Mouse (Mus musculus) MEL-GATA-1-ER (cell line): ENCODE measurements around the gene Sox18.
A peak's percentile ranks its signal among the peaks of the same experiment; 100 is the strongest.

Source experiments
- DNase-seq: peaks from one replicate; pipeline ENCODE4 v3.0.0-alpha.2; 2012; ENCODE audit warnings: low read depth; ENCODE audit errors: extremely low read depth

Gene Sox18

GRCm38 (mm10) chr2:181646626-181647472 is 24.6 kb downstream of the Sox18 start:
- DNase-seq, result no peak

DNA sequence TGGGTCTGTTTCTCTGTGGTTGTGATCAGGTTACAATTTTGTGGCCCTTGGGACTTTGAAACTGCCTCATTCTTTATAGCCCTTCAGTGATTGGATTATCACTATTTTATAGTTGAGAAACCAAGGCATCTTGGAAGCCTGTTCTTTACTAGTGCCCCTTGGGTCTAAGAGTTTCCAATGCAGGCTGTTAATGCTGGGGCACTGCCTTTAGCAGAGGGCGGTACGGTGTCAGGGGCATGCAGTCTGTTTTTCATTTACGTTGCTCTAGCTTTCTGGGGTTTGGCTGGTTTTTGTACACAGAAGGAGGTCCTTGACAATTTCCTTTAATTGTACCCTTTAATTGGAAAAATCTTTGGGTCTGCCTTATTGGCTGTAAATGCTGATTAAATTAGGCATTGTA is 25.8 kb downstream of the Sox18 start:
- DNase-seq, result no peak

GRCm38 (mm10) chr2:181644361-181644760 is 27.1 kb downstream of the Sox18 start:
- peak; percentile 30 for DNase-seq

DNA sequence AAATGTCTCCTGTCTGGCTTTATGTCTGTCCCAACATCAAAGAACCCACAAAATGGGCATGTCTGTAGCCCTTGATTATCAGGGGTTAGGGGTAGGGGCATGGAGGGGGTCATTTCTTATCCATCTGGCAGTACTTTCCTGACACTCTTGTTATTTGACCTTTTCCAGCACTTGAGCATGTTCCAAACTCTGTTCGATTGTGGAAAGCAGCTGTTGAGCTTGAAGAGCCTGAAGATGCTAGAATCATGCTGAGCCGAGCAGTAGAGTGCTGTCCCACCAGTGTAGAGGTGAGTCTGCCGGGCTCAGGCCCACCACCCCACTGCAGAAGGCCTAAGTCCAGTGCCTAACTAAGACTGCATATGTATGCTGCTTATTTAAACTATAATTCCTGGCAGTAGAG is 35.6 kb downstream of the Sox18 start:
- DNase-seq, result no peak

GRCm38 (mm10) chr2:181632624-181633023 is 38.8 kb downstream of the Sox18 start:
- DNase-seq, result no peak

- no peak for DNase-seq
These were observed 43.0 kb downstream of the Sox18 start for GRCm38 (mm10) chr2:181628471-181628870.

GRCm38 (mm10) chr2:181623401-181623800 is 48.0 kb downstream of the Sox18 start:
- no peak for DNase-seq
